Mouse (Mus musculus): ENCODE measurements around the gene Pitx2.

- TF ChIP-seq POLR2A (IDR thresholded peaks at IDR 0.05; ENCODE audit: extremely low read depth, insufficient read depth, low read length), result no peak
- no peak for TF ChIP-seq CTCF (IDR thresholded peaks at IDR 0.05; ENCODE audit: extremely low read depth, insufficient read depth, low read length)
Measured at GRCm38 (mm10) chr3:129215751-129216331, 16.2 kb downstream of the Pitx2 start.

All from cortical plate, adult 2 months (tissue).